Mouse (Mus musculus) ES-Bruce4 (cell line): Measurements from ENCODE around the gene Gkn2. TPM values are rescaled to one million over a fixed set of nuclear protein-coding genes. Genes with fewer than 3 reads are reported as not detected.
A peak's percentile ranks its signal among the peaks of the same experiment; 100 is the strongest.

Experiments used
- H3K27ac ChIP-seq: 2 replicates; pipeline ENCODE4 v1.5.1; 2012; ENCODE audit warnings: low read length, inconsistent platforms; ENCODE audit not compliant: insufficient read depth
- H3K27me3 ChIP-seq: 2 replicates; pipeline ENCODE4 v1.6.1; 2012; ENCODE audit warnings: mild to moderate bottlenecking, low read length, inconsistent platforms; ENCODE audit not compliant: control insufficient read depth, poor library complexity, insufficient read depth, severe bottlenecking
- H3K36me3 ChIP-seq: 2 replicates; pipeline ENCODE4 v1.6.1; 2012; ENCODE audit warnings: inconsistent platforms, mild to moderate bottlenecking, low read length, moderate library complexity; ENCODE audit not compliant: control insufficient read depth, poor library complexity, insufficient read depth, severe bottlenecking
- H3K4me1 ChIP-seq: one replicate; pipeline ENCODE4 v1.8.1; 2011; ENCODE audit warnings: low read length; ENCODE audit not compliant: control insufficient read depth, insufficient read depth
- H3K4me3 ChIP-seq: 2 replicates; pipeline ENCODE4 v1.5.1; 2011; ENCODE audit warnings: low read depth, mild to moderate bottlenecking, low read length
- H3K9ac ChIP-seq: 2 replicates; pipeline ENCODE4 v1.6.1; 2012; ENCODE audit warnings: low read depth, mild to moderate bottlenecking, inconsistent platforms; ENCODE audit not compliant: poor library complexity, severe bottlenecking
- H3K9me3 ChIP-seq: replicated peaks from 2 replicates; pipeline ENCODE4 v1.6.1; 2012; ENCODE audit warnings: mild to moderate bottlenecking, low read length, inconsistent platforms; ENCODE audit not compliant: control insufficient read depth, poor library complexity, insufficient read depth, severe bottlenecking
- CTCF ChIP-seq: IDR thresholded peaks from one replicate; pipeline ENCODE4 v1.8.1; 2011; ENCODE audit warnings: low read depth, low read length
- EP300 ChIP-seq: IDR thresholded peaks from 2 replicates; pipeline ENCODE4 v1.6.1; 2011; ENCODE audit warnings: low read depth, low read length; ENCODE audit not compliant: insufficient read depth
- POLR2A ChIP-seq: IDR thresholded peaks from one replicate; pipeline ENCODE4 v1.8.1; 2011; ENCODE audit warnings: low read length; ENCODE audit not compliant: insufficient read depth
- polyA plus RNA-seq: library from polyadenylated mRNA; stranded (reverse); fragments of >200 nt; gene quantifications from 2 replicates; pipeline ENCODE4 v1.2.4, GENCODE M21; 2011; ENCODE audit warnings: low read depth; ENCODE audit not compliant: missing spikeins, insufficient read depth, insufficient read length

The Gkn2 gene
- polyA plus RNA-seq, 1 experiment: not detected

- Histone ChIP-seq H3K27me3 (no peaks in the 10 kb centered on the region), H3K27ac (no peak overlapping the region), H3K9ac (no peak overlapping the region), H3K9me3 (no peaks in the 10 kb centered on the region), H3K36me3 (no peaks in the 10 kb centered on the region), H3K4me3 (no peak overlapping the region), H3K4me1 (no peaks in the 10 kb centered on the region)
- TF ChIP-seq POLR2A (no peak), EP300 (no peak), CTCF (no peak)
These were observed 20.5 kb downstream of the Gkn2 start for GRCm38 (mm10) chr6:87393466-87394205.

DNA sequence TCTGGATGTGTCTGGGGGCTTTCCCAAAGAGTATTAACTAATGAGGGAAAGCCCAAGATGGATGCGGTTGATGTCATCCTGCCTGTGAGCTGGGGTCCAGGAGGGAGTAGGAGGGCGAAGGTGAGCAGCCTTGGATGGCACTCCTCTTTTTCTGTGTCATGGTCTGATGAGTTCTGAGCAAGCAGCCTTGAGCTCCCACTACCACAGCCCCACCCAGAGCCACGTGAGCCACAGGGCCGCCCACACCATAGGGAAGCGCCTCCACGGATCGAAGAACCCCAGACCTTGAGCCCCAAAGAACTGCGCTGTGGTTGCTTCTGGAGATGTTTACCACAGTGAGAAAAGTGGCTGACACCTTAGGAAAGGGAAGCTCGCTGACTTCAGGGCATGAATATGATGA is 21.6 kb downstream of the Gkn2 start:
- no peaks in the 10 kb centered on the region for H3K4me1 ChIP-seq
- H3K27me3 ChIP-seq: no peaks in the 10 kb centered on the region
- TF ChIP-seq POLR2A (no peak), EP300 (no peak), CTCF (no peak)
- H3K4me3 ChIP-seq: no peak overlapping the region
- no peaks in the 10 kb centered on the region for H3K9me3 ChIP-seq
- no peak overlapping the region for H3K27ac ChIP-seq
- H3K9ac ChIP-seq: no peak overlapping the region
- H3K36me3 ChIP-seq: no peaks in the 10 kb centered on the region

DNA sequence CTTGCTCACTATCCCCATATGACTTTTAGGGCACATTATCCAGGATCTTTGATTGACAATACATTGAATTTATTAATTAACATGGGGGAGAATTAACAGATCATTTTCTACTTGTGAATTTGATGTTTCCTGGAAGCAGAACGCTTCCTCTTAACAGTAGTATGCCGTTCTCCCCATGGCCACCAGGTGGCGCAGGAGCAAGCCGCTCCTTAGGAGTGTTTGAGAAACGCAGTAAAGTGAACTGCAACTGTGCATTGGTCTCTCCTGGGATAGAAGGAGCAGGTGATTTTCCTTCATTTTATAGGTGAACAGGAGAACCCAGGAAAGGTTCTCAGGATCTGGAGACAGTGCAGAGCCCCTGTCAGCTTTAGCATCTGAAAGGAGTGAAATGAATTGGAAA is 26.0 kb downstream of the Gkn2 start:
- Histone ChIP-seq H3K4me3 (no peak overlapping the region), H3K9me3 (no peaks in the 10 kb centered on the region), H3K4me1 (no peaks in the 10 kb centered on the region), H3K36me3 (no peaks in the 10 kb centered on the region), H3K27me3 (no peaks in the 10 kb centered on the region), H3K9ac (no peak overlapping the region), H3K27ac (no peak overlapping the region)
- peak; percentile 96 for TF ChIP-seq CTCF
- TF ChIP-seq EP300: no peak
- TF ChIP-seq POLR2A: no peak

DNA sequence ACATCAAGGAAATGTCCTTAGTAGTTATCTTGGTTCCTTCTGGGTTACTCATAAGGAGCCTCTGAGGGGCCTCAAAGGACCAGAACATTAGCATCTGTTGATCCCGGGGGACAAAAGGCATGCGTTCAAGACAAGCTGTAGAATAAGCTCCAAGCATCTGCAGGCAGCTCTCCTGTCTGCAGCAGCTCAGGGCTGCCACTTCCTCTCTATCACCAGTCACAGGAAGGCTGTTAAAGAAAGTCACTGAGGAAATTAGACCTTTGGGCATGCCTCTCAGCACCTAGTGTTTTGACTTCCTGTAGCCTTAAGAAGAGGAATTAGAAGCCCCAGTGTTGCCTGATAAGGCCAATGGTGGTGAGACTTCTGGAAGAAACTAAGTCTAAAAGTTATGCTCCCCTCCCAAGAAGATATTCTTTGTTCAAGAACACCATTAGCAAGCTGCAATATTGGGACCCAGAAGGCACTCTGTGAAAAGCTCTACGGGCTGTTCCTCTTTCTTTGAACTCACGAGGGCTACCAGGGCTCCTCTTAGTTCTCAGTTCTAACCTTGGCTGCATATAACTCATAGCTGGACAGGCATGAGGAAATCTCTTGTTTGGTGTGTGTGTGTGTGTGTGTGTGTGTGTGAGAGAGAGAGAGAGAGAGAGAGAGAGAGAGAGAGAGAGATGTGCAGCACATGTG is 26.9 kb downstream of the Gkn2 start:
- Histone ChIP-seq H3K36me3 (no peaks in the 10 kb centered on the region), H3K27ac (no peak overlapping the region), H3K4me3 (no peak overlapping the region), H3K4me1 (no peaks in the 10 kb centered on the region), H3K27me3 (no peaks in the 10 kb centered on the region), H3K9me3 (no peaks in the 10 kb centered on the region), H3K9ac (no peak overlapping the region)
- TF ChIP-seq CTCF: no peak
- no peak for TF ChIP-seq EP300
- no peak for TF ChIP-seq POLR2A

DNA sequence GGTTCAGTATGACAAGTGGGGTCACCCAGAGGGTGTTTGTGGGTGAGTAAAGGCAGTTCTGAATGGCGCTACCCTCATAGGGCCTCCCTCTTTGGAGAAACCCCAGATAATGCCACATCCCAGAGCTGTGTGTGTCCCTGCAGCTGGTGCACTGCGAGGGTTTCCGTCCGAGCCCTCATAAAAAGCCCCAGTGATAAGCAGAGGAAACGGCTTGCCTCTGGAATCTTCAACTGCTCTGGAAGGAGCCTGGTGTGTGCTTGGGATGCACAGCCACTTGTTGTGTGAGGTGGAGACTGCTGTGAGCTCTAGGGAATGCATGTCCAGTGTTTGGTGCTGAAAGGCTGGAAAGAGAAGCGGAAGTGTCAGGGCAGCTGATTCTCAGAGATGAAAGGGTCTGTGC is 28.3 kb downstream of the Gkn2 start:
- no peaks in the 10 kb centered on the region for H3K27me3 ChIP-seq
- no peaks in the 10 kb centered on the region for H3K36me3 ChIP-seq
- H3K9ac ChIP-seq: no peak overlapping the region
- H3K27ac ChIP-seq: no peak overlapping the region
- H3K9me3 ChIP-seq: no peaks in the 10 kb centered on the region
- H3K4me1 ChIP-seq: no peaks in the 10 kb centered on the region
- H3K4me3 ChIP-seq: no peak overlapping the region
- no peak for TF ChIP-seq CTCF
- TF ChIP-seq EP300: no peak
- no peak for TF ChIP-seq POLR2A

DNA sequence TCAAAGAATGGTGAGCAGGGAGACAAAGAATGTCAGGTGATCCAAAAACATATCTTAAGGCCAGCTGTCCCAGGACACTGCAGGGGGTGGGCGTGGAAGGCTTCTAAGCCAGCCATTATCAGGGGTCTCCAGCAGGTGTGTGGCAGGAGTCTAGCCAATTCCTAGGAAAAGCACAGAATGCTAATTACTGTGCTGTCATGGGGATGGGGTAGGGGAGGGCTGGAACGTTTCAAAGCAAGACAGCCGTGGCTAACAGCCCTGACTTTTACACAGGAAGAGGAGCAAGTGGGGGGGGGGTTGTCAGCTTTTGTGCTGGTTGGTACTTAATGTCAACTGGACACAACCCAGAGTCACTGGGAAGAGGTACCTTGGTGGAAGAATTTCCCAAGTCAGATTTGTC is 38.9 kb downstream of the Gkn2 start:
- H3K4me3 ChIP-seq: no peak overlapping the region
- 0 out of 2 replicates have a peak, but pooled peaks cover 3% of the 10 kb centered on the region for H3K9me3 ChIP-seq
- no peaks in the 10 kb centered on the region for H3K4me1 ChIP-seq
- no peaks in the 10 kb centered on the region for H3K27me3 ChIP-seq
- no peak overlapping the region for H3K27ac ChIP-seq
- H3K9ac ChIP-seq: no peak overlapping the region
- TF ChIP-seq EP300 (no peak), CTCF (no peak), POLR2A (no peak)
- H3K36me3 ChIP-seq: no peaks in the 10 kb centered on the region
